Mouse (Mus musculus) heart, embryonic 14.5 days (tissue): ENCODE results near the gene Rpl36al. TPM values are rescaled to one million over a fixed set of nuclear protein-coding genes. Genes with fewer than 3 reads are reported as not detected.

ENCODE experiments used
- ATAC-seq: fragments of 200-750 bp; cut with Nextera tagmentation; 2 replicates; pipeline ENCODE4 v1.8.0; 2017; ENCODE audit warnings: low read depth, moderate TSS enrichment; ENCODE audit not compliant: insufficient number of reproducible peaks, insufficient read depth, low FRiP score
- H3K27ac ChIP-seq, 2 experiments: fragments of 200-500 bp in 1 of 2; fragments of 300-500 bp in 1 of 2; sonication (generic) in 1 of 2; replicated peaks in 1 of 2; 2 replicates each; pipeline ENCODE4 v1.5.1; 2012 to 2014; ENCODE audit warnings: low read depth in 2 of 2, low read length in 2 of 2, control low read depth in 1 of 2, mild to moderate bottlenecking in 1 of 2, mixed read lengths in 1 of 2; ENCODE audit not compliant: control insufficient read depth in 1 of 2, insufficient read depth in 1 of 2
- H3K27me3 ChIP-seq: fragments of 300-500 bp; sonication (generic); 2 replicates; pipeline ENCODE4 v1.6.1; 2014; ENCODE audit warnings: mild to moderate bottlenecking, low read length, control low read depth; ENCODE audit not compliant: control insufficient read depth, insufficient read depth
- H3K36me3 ChIP-seq: fragments of 300-500 bp; sonication (generic); 2 replicates; pipeline ENCODE4 v1.6.1; 2014; ENCODE audit warnings: mild to moderate bottlenecking, control low read depth, low read length, mixed read lengths; ENCODE audit not compliant: control insufficient read depth, insufficient read depth
- H3K4me1 ChIP-seq, 2 experiments: fragments of 200-500 bp in 1 of 2; fragments of 300-500 bp in 1 of 2; sonication (generic) in 1 of 2; 2 replicates each; pipeline ENCODE4 v1.6.1; 2012 to 2014; ENCODE audit warnings: low read length in 2 of 2, control low read depth in 1 of 2, mixed read lengths in 1 of 2; ENCODE audit not compliant: control insufficient read depth in 2 of 2, insufficient read depth in 2 of 2
- H3K4me2 ChIP-seq: fragments of 300-500 bp; sonication (generic); 2 replicates; pipeline ENCODE4 v1.6.1; 2014; ENCODE audit warnings: mild to moderate bottlenecking, low read length
- H3K4me3 ChIP-seq, 2 experiments: fragments of 200-500 bp in 1 of 2; fragments of 300-500 bp in 1 of 2; sonication (generic) in 1 of 2; 2 replicates each; pipeline ENCODE4 v1.5.1; 2012 to 2014; ENCODE audit warnings: low read length in 2 of 2, mild to moderate bottlenecking in 2 of 2, control low read depth in 1 of 2, low read depth in 1 of 2, moderate library complexity in 1 of 2; ENCODE audit not compliant: control insufficient read depth in 1 of 2, insufficient read depth in 1 of 2
- H3K9ac ChIP-seq: fragments of 300-500 bp; sonication (generic); 2 replicates; pipeline ENCODE4 v1.6.1; 2014; ENCODE audit warnings: mild to moderate bottlenecking, low read length
- H3K9me3 ChIP-seq: fragments of 300-500 bp; sonication (generic); 2 replicates; pipeline ENCODE4 v1.6.1; 2016; ENCODE audit warnings: low read length, control low read depth; ENCODE audit not compliant: control insufficient read depth
- WGBS: fragments of 180-500 bp; shearing (Covaris S2); extraction: QIAGEN DNeasy Blood & Tissue Kit; methylation state at CpG from one replicate; pipeline ENCODE4 v1.1.7; 2014; 5-methylcytosine and 5-hydroxymethylcytosine counted together
- polyA plus RNA-seq: library from polyadenylated mRNA; unstranded; fragments of >200 nt; fragmentation: Nextera tagmentation; extraction: Ambion mirVana; gene quantifications from 2 replicates; pipeline ENCODE4 v1.2.1, GENCODE M21; 2014

The Rpl36al gene
- polyA plus RNA-seq, 1 experiment from 2014 or later = 551 TPM

DNA sequence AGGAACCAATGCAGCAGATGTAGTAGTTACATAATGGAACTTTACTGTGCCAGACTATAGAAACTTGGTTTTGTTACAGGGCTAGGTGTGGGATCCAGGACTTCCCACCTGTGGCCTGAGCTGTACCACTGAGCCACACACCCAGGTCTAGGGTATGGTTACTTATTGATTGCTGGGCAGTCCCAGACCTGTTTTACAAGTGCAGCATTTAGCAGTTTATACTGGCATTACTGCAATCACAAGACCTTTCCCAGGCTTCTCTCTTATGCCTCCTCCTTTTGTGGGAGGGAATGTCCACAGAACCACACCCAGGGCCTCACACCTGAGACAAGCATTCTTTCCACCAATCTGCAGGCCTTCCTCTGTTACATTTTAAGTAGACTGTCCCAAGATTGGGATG lies 15.1 kb upstream of the Rpl36al start:
- no peak overlapping the region for H3K27ac ChIP-seq
- no peaks in the 10 kb centered on the region for H3K27me3 ChIP-seq
- H3K36me3 ChIP-seq = peaks cover 44% of the 10 kb centered on the region
- peak overlapping the region; percentile 92 for H3K9ac ChIP-seq
- peak overlapping the region; percentile 94 for H3K4me2 ChIP-seq
- H3K9me3 ChIP-seq = no peaks in the 10 kb centered on the region
- H3K4me1 ChIP-seq = peaks cover 0 to 19% of the 10 kb centered on the region in 2 experiments; a peak in 3 of 4 replicates
- no peak for ATAC-seq
- H3K4me3 ChIP-seq = no peak overlapping the region

DNA sequence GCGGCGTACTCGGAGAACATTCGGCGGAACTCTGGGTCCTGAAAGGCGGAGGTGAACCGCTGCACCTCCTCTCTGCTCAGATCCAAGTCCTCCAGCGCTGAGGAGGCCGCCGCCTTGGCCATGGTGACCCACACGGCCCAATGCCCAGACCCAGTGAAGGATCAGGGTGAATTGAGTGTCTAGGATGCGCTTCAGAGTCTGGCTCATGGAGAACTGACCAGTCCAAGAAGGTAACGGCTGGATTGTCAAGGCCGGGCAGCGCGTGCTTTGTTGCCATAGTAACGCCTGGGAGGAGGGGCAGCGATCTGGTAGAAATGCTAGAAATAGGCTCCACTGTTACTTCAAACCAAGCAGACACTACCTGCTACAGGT lies 14.3 kb upstream of the Rpl36al start, which contains the start of gene Dnaaf2:
Dnaaf2 (minus strand) TSS at position 266 of the 372 bp plus-strand sequence.
- Histone ChIP-seq H3K4me3 (peak within 1 kb of the TSS; percentile 74 to 98), H3K27me3 (no peaks in the 10 kb centered on the region), H3K9ac (peak within 1 kb of the TSS; percentile 92), H3K4me1 (peaks cover 0 to 19% of the 10 kb centered on the region in 2 experiments; a peak in 3 of 4 replicates), H3K4me2 (peak within 1 kb of the TSS; percentile 94), H3K36me3 (peaks cover 40% of the 10 kb centered on the region), H3K27ac (peak within 1 kb of the TSS; percentile 87 to 93), H3K9me3 (no peaks in the 10 kb centered on the region)
- ATAC-seq = peak; percentile 8; the same call in 1 of the 2 replicates
- WGBS = 1% methylated on average over 18 of the region's 18 CpGs

DNA sequence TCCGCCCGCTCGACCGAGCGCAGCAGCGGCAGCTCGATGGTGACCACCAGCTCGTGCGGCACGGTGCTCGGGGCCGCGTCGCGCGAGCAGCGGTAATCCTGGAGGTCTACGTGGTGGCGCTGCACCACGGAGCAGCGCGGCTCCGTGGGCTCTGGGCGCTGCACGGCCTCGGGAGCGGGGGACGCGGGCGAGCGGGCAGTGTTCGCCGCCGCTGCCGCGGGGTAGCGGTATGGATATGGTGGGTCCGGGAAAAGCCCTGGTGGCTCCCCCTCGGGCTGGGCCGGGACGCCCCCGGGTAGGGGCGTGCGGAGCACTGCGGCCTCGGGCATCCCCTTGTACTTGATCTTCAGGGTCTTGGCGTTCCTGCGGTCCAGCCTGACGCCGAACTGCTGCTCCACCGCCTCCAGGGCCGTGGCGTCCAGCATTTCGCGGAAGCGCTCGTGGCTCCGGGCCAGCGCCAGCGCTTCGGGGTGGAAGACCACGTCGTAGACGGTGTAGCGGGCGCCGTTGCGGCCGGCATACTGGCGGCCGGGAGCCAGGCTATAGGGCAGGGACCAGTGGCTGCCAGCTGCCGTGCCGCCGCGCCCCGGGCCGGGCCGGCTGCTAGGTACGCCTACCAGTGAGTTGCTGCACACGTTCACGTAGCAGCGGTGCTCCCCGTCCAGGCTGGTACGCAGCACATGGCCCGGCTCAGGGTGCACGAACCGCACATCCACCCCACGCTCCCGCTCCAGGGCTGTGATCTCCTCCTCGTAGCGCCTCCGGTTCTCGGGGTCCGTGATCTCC lies 13.7 kb upstream of the Rpl36al start:
- Histone ChIP-seq H3K27ac (peak overlapping the region; percentile 87 to 93), H3K4me2 (peak overlapping the region; percentile 94), H3K27me3 (no peaks in the 10 kb centered on the region), H3K4me3 (peak overlapping the region; percentile 74 to 98), H3K9ac (peak overlapping the region; percentile 92), H3K9me3 (no peaks in the 10 kb centered on the region), H3K36me3 (peaks cover 40% of the 10 kb centered on the region), H3K4me1 (peaks cover 0 to 19% of the 10 kb centered on the region in 2 experiments; a peak in 3 of 4 replicates)
- ATAC-seq = peak; percentile 69
- WGBS = under 1% methylated on average over 94 of the region's 94 CpGs

DNA sequence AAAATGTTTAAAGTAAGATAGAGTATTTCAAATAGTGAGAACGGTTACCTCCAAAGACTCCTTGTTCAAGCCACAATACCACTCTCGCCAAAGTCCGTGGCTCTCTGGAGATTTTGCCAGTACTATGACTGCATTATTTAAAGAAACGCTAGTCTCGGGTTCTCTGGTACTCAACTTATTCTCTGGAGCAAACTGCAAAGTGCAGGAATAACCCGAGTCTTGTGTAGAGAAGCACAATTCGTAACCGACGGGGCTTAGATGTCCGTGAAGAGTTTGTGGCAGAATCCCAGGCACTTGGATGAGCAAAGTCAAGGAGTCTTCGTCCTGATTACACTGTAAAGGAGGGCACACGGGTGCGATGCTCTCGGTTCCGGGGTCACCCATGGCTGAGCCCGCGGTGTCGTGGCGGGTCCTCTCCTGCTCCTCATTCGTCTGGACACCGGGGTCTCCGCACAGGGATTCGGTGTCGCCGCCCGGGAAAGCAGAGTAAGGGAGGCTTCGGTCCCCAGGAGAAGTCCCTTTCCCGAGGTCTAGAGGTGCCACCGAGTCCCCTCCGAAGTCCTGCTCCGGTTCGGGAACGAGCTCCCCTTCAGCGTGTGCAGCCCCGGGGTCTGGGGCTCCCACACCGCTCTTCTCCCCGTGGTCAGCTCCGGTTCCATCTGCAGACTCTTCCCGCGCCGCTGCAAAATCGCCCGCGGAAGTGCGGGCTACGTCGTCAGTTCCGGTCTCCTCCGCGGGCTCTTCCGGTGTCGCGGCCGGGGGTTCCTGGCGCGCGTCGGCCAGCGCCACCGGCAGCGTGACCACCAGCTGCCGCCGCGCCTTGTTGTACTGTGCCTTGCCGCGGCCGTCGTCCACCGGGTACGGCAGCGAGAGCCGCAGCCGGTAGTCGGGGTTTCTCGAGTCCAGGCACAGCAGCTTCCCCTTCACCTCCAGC lies 12.8 kb upstream of the Rpl36al start, which contains the start of gene Gm49383:
Gm49383 (minus strand) TSS at position 661 of the 934 bp plus-strand sequence.
- under 1% methylated on average over 75 of the region's 75 CpGs for WGBS
- H3K4me3 ChIP-seq = peak within 1 kb of the TSS; percentile 74 to 98

GRCm38 (mm10) chr12:69192637-69193036 lies 8.8 kb upstream of the Rpl36al start:
- H3K36me3 ChIP-seq = peaks cover 41% of the 10 kb centered on the region

More for the DNA sequence above, 12.8 kb upstream of the Rpl36al start, which contains the start of gene Gm49383:
- H3K4me2 ChIP-seq = peak within 1 kb of the TSS; percentile 94
- peaks cover 0 to 19% of the 10 kb centered on the region in 2 experiments; a peak in 3 of 4 replicates for H3K4me1 ChIP-seq
- H3K27me3 ChIP-seq = no peaks in the 10 kb centered on the region
- peaks cover 35% of the 10 kb centered on the region for H3K36me3 ChIP-seq
- H3K9ac ChIP-seq = peak within 1 kb of the TSS; percentile 92
- ATAC-seq = peak; percentile 67
- H3K9me3 ChIP-seq = no peaks in the 10 kb centered on the region
- peak within 1 kb of the TSS; percentile 87 to 93 for H3K27ac ChIP-seq

DNA sequence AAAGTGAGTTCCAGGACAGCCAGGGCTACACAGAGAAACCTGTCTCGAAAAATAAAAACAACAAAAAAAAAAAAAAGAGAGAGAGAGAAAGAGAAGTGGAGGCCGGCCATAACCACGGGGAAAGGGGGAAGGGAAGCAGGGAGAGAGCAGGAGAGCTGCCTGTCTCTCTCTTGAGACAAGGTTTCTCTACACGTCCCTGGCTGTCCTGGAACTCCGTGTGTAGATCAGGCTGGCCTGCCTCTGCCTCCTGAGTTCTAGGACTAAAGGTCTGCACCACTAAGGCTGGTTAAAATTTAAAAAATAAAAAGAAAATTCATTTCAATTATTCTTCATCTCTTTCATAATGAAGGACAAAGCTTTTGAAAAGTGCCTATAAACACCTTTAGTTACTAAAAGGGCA lies 7.5 kb upstream of the Rpl36al start:
- no peak overlapping the region for H3K9ac ChIP-seq
- WGBS = 91% methylated on average over 5 of the region's 5 CpGs
- no peaks in the 10 kb centered on the region for H3K27me3 ChIP-seq
- peaks cover 46% of the 10 kb centered on the region for H3K36me3 ChIP-seq
- ATAC-seq = no peak
- H3K9me3 ChIP-seq = no peaks in the 10 kb centered on the region
- no peak overlapping the region for H3K27ac ChIP-seq
- H3K4me3 ChIP-seq = no peak overlapping the region
- H3K4me1 ChIP-seq = peaks cover 0 to 16% of the 10 kb centered on the region in 2 experiments; a peak in 2 of 4 replicates
- H3K4me2 ChIP-seq = no peak overlapping the region

More at GRCm38 (mm10) chr12:69192637-69193036, 8.8 kb upstream of the Rpl36al start:
- no peak overlapping the region for H3K9ac ChIP-seq
- H3K4me1 ChIP-seq = peaks cover 0 to 9% of the 10 kb centered on the region in 2 experiments; a peak in 2 of 4 replicates
- 84% methylated on average over 2 of the region's 2 CpGs for WGBS
- H3K9me3 ChIP-seq = no peaks in the 10 kb centered on the region
- no peaks in the 10 kb centered on the region for H3K27me3 ChIP-seq
- H3K4me3 ChIP-seq = no peak overlapping the region
- H3K4me2 ChIP-seq = no peak overlapping the region
- no peak for ATAC-seq
- no peak overlapping the region for H3K27ac ChIP-seq

DNA sequence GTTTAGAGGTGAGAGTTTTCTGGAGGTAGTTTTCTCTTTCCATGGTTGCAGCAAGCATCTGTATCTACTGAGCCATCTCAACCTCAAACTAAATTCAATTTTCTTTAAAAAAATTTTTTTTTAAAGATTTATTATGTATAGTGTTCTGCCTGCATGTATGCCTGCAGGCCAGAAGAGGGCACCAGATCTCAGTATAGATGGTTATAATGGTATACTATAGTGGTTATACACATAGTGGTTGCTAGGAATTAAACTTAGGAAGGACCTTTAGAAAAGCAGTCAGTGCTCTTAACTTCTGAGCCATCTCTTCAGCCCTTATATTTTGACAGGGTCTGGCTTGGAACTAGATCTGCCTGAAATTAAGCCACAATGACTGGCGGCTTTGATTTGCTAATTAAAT lies 6.6 kb upstream of the Rpl36al start:
- Histone ChIP-seq H3K9me3 (no peaks in the 10 kb centered on the region), H3K4me3 (no peak overlapping the region), H3K27ac (0 out of 4 replicates have a peak overlapping the region, but pooled peaks have one; percentile 14 to 65), H3K36me3 (peaks cover 48% of the 10 kb centered on the region), H3K9ac (no peak overlapping the region), H3K4me2 (no peak overlapping the region), H3K4me1 (peaks cover 0 to 13% of the 10 kb centered on the region in 2 experiments; a peak in 2 of 4 replicates), H3K27me3 (no peaks in the 10 kb centered on the region)
- no peak for ATAC-seq
- 100% methylated on average over 1 of the region's 1 CpGs for WGBS
